Mouse (Mus musculus) heart, adult 2 months (tissue): ENCODE measurements around the gene Epas1.

ENCODE experiments used
- CTCF ChIP-seq: fragments of 200-600 bp; IDR thresholded peaks from 2 replicates; pipeline ENCODE4 v1.8.1; 2022; ENCODE audit warnings: antibody characterized with exemption, mild to moderate bottlenecking, moderate library complexity
- EP300 ChIP-seq: fragments of 200-500 bp; IDR thresholded peaks from 2 replicates; pipeline ENCODE4 v1.6.1; 2011; ENCODE audit warnings: low read depth, low read length, control low read depth; ENCODE audit not compliant: insufficient read depth
- POLR2A ChIP-seq: fragments of 200-500 bp; IDR thresholded peaks from 2 replicates; pipeline ENCODE4 v1.6.1; 2011; ENCODE audit warnings: mild to moderate bottlenecking, low read depth, low read length, control low read depth; ENCODE audit not compliant: insufficient read depth

DNA sequence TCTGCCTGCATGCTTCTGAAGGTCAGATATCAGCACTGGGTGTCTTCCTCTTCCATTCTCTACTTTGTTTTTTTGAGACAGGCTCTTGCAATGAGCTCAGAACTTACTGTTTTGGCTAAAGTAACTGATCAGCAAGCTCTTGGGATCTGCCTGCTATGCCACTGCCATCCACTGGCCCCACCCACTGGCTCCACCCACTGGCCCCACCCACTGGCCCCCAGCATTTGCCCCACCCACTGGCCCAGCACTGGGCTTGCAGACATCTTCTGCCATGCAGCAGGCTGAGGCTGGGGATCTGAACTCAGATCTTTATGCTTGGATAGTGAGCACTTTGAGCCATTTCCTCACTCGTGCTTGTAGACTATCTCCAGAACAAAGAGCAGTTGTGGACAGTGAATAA lies 60.8 kb downstream of the Epas1 start:
- no peak for TF ChIP-seq EP300
- no peak for TF ChIP-seq CTCF
- TF ChIP-seq POLR2A: no peak
